Mouse (Mus musculus): ENCODE data around the gene Spink4. TPM values are rescaled to one million over a fixed set of nuclear protein-coding genes. Genes with fewer than 3 reads are reported as not detected.

Gene Spink4
- polyA plus RNA-seq, 1 experiment from 2014 or later = 1.1 TPM

DNA sequence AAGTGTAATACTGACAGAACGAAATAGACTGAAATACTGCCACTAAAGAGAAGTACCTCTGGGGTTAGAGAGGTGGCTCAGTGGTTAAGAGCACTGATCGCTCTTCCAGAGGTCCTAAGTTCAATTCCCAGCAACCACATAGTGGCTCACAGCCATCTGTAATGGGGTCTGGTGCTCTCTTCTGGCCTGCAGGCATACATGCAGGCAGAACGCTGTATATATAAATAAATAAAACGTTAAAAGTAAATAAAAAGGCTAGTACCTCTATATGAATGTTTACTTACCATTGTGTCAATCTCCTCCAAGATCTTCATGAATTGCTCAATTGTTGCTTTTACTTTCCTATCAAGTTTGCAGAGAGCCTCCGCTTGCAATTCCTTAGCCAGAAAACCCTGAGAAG, 18.9 kb downstream of the Spink4 start:
- no peaks in the 10 kb centered on the region for H3K4me1 ChIP-seq
- no peak overlapping the region for H3K27ac ChIP-seq
- peaks cover 96% of the 10 kb centered on the region for H3K36me3 ChIP-seq
- no peak overlapping the region for H3K4me3 ChIP-seq (replicated peaks)
- peaks cover 9% of the 10 kb centered on the region; the same call in 1 of the 2 replicates for H3K9me3 ChIP-seq (replicated peaks)
- 94% methylated on average over 5 of the region's 5 CpGs for WGBS
- H3K9ac ChIP-seq = no peak overlapping the region
- no peaks in the 10 kb centered on the region for H3K27me3 ChIP-seq
- ATAC-seq (replicated peaks; ENCODE audit: low FRiP score) = no peak
- H3K4me2 ChIP-seq = no peak overlapping the region

DNA sequence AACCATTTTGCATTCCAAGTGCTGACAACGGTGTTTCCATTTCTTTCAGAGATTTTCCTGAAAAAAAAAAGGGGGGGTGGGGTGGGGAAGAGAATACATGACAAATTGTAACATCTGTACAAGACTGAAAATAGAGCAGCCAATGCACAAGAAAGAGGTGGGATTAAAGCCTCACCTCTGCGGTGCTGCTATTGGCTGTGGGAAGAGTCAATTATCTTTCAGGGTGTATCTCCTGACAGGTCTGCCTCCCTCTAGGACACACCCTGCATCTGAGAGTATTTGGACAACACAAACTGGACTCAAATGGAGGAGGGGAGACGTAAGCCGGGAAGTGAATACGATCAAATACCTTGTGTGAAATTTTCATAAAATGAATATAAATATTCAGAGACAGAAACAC, 23.8 kb downstream of the Spink4 start:
- no peak overlapping the region for H3K4me3 ChIP-seq (replicated peaks)

DNA sequence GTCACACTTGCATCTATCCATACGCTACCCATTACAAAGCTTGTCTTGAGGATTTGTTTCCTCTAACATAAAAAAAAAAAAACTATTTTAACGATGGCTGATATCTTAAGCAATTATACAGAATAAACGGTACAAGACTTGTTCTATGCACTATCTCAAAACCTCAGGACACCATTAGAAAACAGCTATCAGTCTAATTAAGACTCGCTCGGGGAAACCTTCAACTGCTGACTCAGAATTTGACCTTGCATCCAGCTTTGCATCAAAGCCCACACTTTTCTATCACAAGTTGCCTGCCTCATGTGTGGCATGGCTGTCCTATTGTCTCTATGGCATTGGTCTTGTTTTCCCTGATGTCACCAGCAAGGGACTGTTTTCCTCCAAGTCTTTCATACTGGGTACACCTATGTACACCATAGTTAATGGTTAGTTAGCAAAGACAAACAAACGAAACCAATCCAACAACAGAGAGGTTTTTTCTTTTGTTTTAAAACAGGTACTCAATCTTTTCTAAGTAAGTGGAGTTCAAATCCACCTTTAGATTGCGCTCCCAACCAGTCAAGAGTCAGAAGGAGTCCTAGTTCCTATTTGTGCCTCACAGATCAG, 26.8 kb downstream of the Spink4 start:
- Histone ChIP-seq H3K9ac (peak overlapping the region; percentile 97), H3K4me1 (peaks cover 21% of the 10 kb centered on the region), H3K4me3 (replicated peaks) (peak overlapping the region; percentile 96), H3K36me3 (peaks cover 59% of the 10 kb centered on the region), H3K27ac (0 out of 2 replicates have a peak overlapping the region, but pooled peaks have one; percentile 92), H3K27me3 (no peaks in the 10 kb centered on the region), H3K4me2 (peak overlapping the region; percentile 85), H3K9me3 (replicated peaks) (no peaks in the 10 kb centered on the region)
- no peak for ATAC-seq (replicated peaks; ENCODE audit: low FRiP score)
- WGBS = 83% methylated on average over 7 of the region's 7 CpGs

More for the DNA sequence above, 23.8 kb downstream of the Spink4 start:
- ATAC-seq (replicated peaks; ENCODE audit: low FRiP score) = no peak
- Histone ChIP-seq H3K9ac (no peak overlapping the region), H3K36me3 (peaks cover 72% of the 10 kb centered on the region), H3K27ac (no peak overlapping the region), H3K9me3 (replicated peaks) (peaks cover 9% of the 10 kb centered on the region; the same call in 1 of the 2 replicates), H3K27me3 (no peaks in the 10 kb centered on the region), H3K4me2 (no peak overlapping the region), H3K4me1 (peaks cover 12% of the 10 kb centered on the region)
- 94% methylated on average over 5 of the region's 5 CpGs for WGBS

DNA sequence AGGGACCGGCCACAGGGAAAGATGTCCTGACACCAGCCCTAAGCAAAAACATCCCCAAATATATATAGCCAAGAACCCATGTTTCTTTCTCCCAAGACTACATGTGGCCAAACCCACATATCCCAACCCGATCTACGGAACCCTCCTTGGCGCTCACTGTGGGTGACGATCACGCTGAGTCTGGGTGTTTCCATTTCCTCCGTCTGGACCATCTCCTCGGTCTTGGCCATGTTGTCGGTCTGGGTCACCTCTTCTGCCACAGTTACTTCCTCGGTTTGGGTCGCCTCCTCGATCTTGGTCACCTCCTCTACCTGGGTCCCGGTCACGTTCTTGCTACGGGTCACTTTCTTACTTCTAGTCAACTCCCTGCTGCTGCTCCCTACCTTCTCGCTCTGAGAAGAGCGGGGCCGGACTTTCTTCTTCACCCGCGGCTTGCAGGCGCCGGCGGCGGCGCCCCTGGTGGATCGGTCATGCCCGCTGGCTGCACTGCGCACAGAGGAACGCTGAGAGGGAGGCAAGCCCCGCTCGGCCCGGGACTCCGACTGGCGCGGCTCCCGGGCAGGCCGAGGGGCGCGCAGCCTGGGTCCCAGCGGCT, 27.8 kb downstream of the Spink4 start:
- Histone ChIP-seq H3K36me3 (peaks cover 57% of the 10 kb centered on the region), H3K27ac (peak overlapping the region; percentile 92), H3K4me2 (peak overlapping the region; percentile 85), H3K9me3 (replicated peaks) (no peaks in the 10 kb centered on the region), H3K4me1 (peaks cover 21% of the 10 kb centered on the region), H3K27me3 (no peaks in the 10 kb centered on the region), H3K4me3 (replicated peaks) (peak overlapping the region; percentile 96), H3K9ac (peak overlapping the region; percentile 97)
- under 1% methylated on average over 40 of the region's 40 CpGs for WGBS
- ATAC-seq (replicated peaks; ENCODE audit: low FRiP score) = peak; percentile 82

DNA sequence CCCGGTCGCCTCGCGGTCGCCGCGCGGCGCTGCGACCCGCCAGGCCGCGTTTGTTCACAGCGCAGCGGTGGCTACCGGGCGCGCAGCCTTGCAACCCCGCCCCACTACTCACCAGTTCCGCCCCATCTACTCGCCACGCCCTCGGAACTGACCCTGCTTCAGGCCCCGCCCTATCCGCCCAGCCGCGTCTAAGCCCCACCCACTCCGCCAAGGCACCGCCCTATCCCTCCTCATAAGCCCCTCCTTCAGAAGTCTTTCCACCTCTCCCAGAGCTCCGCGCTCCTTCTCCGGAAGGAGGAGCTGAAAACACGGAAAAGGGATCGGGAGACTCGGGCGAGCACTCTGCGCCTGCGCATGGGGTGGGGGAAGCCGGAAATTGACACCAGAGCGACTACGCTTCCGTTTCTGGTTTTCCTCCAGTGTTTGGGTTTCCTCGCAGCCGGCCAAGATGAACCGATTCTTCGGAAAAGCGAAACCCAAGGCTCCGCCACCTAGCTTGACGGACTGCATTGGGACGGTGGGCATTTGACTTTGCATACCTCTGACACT, 28.4 kb downstream of the Spink4 start, which contains the start of the genes Bag1 and Chmp5:
Gene Bag1, minus strand, starts transcription at position 135 of the 549 bp plus-strand sequence.
Gene Chmp5, plus strand, starts transcription at position 248 of the 549 bp plus-strand sequence.
- Histone ChIP-seq H3K4me1 (peaks cover 21% of the 10 kb centered on the region), H3K9ac (peak within 1 kb of the TSS; percentile 97), H3K4me3 (replicated peaks) (peak within 1 kb of the TSS; percentile 96), H3K27me3 (no peaks in the 10 kb centered on the region), H3K27ac (peak within 1 kb of the TSS; percentile 92), H3K36me3 (peaks cover 57% of the 10 kb centered on the region), H3K4me2 (peak within 1 kb of the TSS; percentile 85), H3K9me3 (replicated peaks) (no peaks in the 10 kb centered on the region)
- ATAC-seq (replicated peaks; ENCODE audit: low FRiP score) = peak; percentile 98
- under 1% methylated on average over 50 of the region's 50 CpGs for whole genome bisulfite sequencing

DNA sequence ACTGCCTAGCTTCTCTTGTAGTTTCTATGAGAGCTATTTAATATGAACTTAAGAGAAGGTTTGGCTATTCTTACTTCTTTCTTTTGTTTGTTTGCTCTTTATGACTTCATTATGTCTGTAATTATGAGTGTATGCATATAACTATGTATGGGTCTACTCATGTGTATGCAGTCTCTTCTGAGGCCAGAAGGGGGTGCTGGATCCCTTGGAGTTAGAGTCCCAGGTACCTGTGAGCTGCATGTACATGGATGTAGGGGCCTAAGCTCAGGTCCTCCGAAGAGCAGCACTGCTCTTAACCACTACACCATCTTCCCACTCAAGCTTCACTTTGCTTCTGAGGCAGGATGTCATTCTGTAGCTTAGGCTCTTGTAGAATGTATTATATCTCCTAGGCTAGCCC, 33.7 kb downstream of the Spink4 start:
- Histone ChIP-seq H3K27ac (no peak overlapping the region), H3K4me2 (no peak overlapping the region), H3K4me1 (peaks cover 10% of the 10 kb centered on the region), H3K9me3 (replicated peaks) (no peaks in the 10 kb centered on the region), H3K9ac (no peak overlapping the region), H3K27me3 (no peaks in the 10 kb centered on the region), H3K36me3 (peaks cover 80% of the 10 kb centered on the region), H3K4me3 (replicated peaks) (no peak overlapping the region)
- ATAC-seq (replicated peaks; ENCODE audit: low FRiP score) = no peak
- WGBS = 95% methylated on average over 1 of the region's 1 CpGs

DNA sequence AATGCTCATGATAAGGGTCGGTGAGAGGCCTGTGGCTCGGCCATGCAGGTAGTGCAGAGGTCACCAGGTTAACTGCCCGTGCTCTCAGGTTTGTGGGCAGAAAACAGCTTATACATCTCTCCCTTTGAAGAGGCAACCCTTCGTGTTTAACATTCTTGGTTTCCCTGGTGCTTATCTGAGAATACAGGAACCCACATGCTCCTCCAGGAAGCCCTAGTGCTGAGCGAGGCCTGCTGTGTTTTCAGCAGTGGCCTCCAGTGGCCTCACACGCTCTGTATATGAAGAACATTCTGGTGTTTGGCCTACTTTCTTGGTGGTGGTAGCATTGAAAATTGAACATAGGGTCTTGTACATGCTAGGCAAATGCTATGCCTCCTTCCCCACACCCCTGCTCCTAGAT, 36.1 kb downstream of the Spink4 start:
- no peaks in the 10 kb centered on the region for H3K9me3 ChIP-seq (replicated peaks)
- ATAC-seq (replicated peaks; ENCODE audit: low FRiP score) = no peak
- peaks cover 94% of the 10 kb centered on the region for H3K36me3 ChIP-seq
- H3K4me1 ChIP-seq = no peaks in the 10 kb centered on the region
- no peaks in the 10 kb centered on the region for H3K27me3 ChIP-seq
- no peak overlapping the region for H3K4me2 ChIP-seq
- 84% methylated on average over 6 of the region's 6 CpGs for WGBS
- no peak overlapping the region for H3K27ac ChIP-seq
- no peak overlapping the region for H3K9ac ChIP-seq
- H3K4me3 ChIP-seq (replicated peaks) = no peak overlapping the region

DNA sequence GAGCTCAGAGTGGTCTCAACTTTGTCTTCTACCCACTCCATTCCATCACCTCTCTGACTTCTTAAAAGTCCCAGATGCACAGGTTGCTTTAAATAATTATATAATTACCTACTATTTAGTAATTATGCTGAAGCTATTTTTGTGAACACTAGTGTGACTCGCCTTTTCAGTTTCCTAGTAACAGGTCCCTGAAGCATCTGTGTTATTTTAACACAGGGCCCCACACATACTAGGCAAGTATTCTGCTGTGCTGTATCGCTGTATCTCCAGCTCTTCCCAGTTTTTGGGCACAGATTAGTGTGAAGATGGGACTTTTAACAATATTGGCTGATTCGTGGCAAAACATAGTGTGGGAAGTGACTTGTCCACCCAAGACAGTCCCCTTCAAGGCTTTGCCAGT, 43.7 kb downstream of the Spink4 start:
- ATAC-seq (replicated peaks; ENCODE audit: low FRiP score) = no peak
- H3K27ac ChIP-seq = no peak overlapping the region
- H3K36me3 ChIP-seq = peaks cover 86% of the 10 kb centered on the region
- no peak overlapping the region for H3K4me2 ChIP-seq
- H3K4me1 ChIP-seq = no peaks in the 10 kb centered on the region
- 89% methylated on average over 3 of the region's 3 CpGs for WGBS
- H3K9ac ChIP-seq = no peak overlapping the region
- H3K4me3 ChIP-seq (replicated peaks) = no peak overlapping the region
- H3K27me3 ChIP-seq = no peaks in the 10 kb centered on the region
- H3K9me3 ChIP-seq (replicated peaks) = no peaks in the 10 kb centered on the region

DNA sequence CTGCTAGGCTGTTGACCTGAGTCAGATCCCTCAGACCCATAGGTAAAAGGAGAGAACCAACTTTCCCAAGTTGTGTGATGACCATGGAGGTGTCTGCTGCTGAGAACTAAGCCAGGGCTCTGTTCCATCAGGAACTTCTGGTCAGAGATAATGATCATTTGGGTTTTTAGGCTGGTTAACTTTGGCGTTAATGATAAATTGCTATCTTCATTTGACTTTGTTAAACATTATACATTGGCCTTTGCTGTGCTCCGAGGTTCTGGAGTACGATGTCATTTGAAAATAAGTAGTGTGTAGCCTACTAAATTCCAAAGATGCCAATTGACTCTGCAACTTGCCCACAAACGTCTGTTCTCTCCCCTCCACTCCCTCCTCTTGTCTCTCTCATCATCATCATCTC, 49.3 kb downstream of the Spink4 start:
- Histone ChIP-seq H3K9me3 (replicated peaks) (no peaks in the 10 kb centered on the region), H3K27ac (peak overlapping the region; percentile 94), H3K4me3 (replicated peaks) (peak overlapping the region; percentile 82; the same call in 1 of the 2 replicates), H3K9ac (no peak overlapping the region), H3K4me2 (peak overlapping the region; percentile 66), H3K27me3 (no peaks in the 10 kb centered on the region), H3K4me1 (peaks cover 22% of the 10 kb centered on the region), H3K36me3 (peaks cover 34% of the 10 kb centered on the region)
- no peak for ATAC-seq (replicated peaks; ENCODE audit: low FRiP score)
- WGBS = 59% methylated on average over 4 of the region's 4 CpGs

DNA sequence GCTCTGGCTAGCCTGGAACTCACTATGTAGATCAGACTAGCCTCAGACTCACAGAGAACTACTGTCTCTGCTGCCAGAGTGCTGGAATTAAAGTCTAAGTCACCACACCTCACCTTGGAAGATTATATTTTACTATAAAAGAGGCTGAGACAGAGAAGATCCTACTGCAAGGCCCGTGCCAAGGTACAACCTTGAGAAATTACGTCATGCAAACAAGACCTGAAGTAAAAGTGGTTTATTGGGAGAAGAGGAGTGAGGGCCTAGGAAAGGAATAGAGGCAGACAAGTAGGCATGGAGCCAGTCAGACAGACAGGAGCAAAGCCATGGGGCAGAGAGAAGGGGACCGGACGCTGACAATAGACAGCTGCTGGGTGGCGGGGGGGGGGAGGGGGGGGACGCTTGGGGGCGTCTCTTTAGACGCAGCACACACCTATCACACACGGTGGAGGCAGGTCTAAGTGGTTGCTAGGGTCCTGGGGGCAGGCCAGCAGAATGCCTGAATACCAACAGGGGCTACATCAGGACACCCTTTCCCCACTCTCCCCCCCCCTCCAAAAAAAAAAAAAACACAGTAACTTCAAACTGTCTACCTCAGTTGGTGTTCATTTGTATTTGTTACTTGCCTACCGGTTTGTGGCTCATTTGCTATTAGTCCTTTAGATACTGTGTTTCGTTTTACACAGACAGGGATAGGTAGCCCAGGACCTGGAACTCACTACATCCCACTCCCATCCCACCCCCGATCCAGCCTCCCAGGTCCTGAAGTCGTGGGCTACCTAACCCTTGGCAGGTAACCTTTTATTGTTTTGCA, 50.1 kb downstream of the Spink4 start:
- Histone ChIP-seq H3K9me3 (replicated peaks) (no peaks in the 10 kb centered on the region), H3K36me3 (peaks cover 28% of the 10 kb centered on the region), H3K9ac (peak overlapping the region; percentile 76), H3K4me3 (replicated peaks) (peak overlapping the region; percentile 82), H3K4me2 (peak overlapping the region; percentile 66), H3K4me1 (peaks cover 22% of the 10 kb centered on the region), H3K27me3 (no peaks in the 10 kb centered on the region), H3K27ac (peak overlapping the region; percentile 94)
- peak; percentile 20; the same call in 1 of the 2 replicates for ATAC-seq (replicated peaks; ENCODE audit: low FRiP score)
- 7% methylated on average over 12 of the region's 13 CpGs for WGBS

DNA sequence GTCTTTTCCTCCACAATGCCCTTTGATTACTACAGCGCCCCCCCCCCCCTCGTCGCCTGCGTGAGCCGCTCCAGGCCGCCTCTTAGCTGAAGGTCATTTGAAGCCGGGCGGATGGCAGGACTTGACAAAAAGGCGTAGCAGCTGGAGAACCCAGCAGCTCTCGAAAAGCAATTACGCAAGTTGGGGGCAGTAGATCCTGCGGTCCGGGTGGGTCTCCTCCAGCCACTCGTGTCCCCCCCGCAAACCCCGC, 50.7 kb downstream of the Spink4 start:
- Histone ChIP-seq H3K27me3 (no peaks in the 10 kb centered on the region), H3K4me1 (peaks cover 22% of the 10 kb centered on the region), H3K27ac (peak overlapping the region; percentile 94), H3K9me3 (replicated peaks) (no peaks in the 10 kb centered on the region), H3K4me3 (replicated peaks) (peak overlapping the region; percentile 82), H3K36me3 (peaks cover 29% of the 10 kb centered on the region), H3K9ac (peak overlapping the region; percentile 76), H3K4me2 (peak overlapping the region; percentile 66)
- no peak; the same call in 1 of the 2 replicates for ATAC-seq (replicated peaks; ENCODE audit: low FRiP score)
- 0% methylated on average over 16 of the region's 16 CpGs for WGBS
